Mouse (Mus musculus) liver, adult 2 months (tissue): Measurements from ENCODE around the gene Aatf. TPM values are rescaled to one million over a fixed set of nuclear protein-coding genes. Genes with fewer than 3 reads are reported as not detected.

Source experiments
- DNase-seq: peaks from one replicate; pipeline ENCODE4 v3.0.0-alpha.2; 2011; ENCODE audit warnings: low read depth, low spot score; ENCODE audit errors: extremely low read depth
- H3K27ac ChIP-seq: fragments of 200-500 bp; replicated peaks from 2 replicates; pipeline ENCODE4 v1.5.1; 2012; ENCODE audit warnings: low read depth, mild to moderate bottlenecking, control low read depth, inconsistent platforms, low read length; ENCODE audit not compliant: insufficient read depth
- H3K27me3 ChIP-seq: fragments of 200-500 bp; 2 replicates; pipeline ENCODE4 v1.6.1; 2012; ENCODE audit warnings: mild to moderate bottlenecking, moderate library complexity, low read length, inconsistent platforms; ENCODE audit not compliant: control insufficient read depth, insufficient read depth
- H3K36me3 ChIP-seq: fragments of 200-500 bp; 2 replicates; pipeline ENCODE4 v1.6.1; 2012; ENCODE audit warnings: low read length, inconsistent platforms; ENCODE audit not compliant: control insufficient read depth, insufficient read depth
- H3K4me1 ChIP-seq: fragments of 200-500 bp; 2 replicates; pipeline ENCODE4 v1.6.1; 2011; ENCODE audit warnings: low read length; ENCODE audit not compliant: control insufficient read depth, insufficient read depth
- H3K4me3 ChIP-seq: fragments of 200-500 bp; 2 replicates; pipeline ENCODE4 v1.5.1; 2011; ENCODE audit warnings: low read depth, mild to moderate bottlenecking, control low read depth, low read length, moderate library complexity; ENCODE audit not compliant: insufficient read depth
- H3K79me2 ChIP-seq: fragments of 200-500 bp; 2 replicates; pipeline ENCODE4 v1.6.1; 2012; ENCODE audit warnings: inconsistent platforms, mild to moderate bottlenecking, low read length, moderate library complexity; ENCODE audit not compliant: control insufficient read depth, insufficient read depth
- H3K9ac ChIP-seq: fragments of 200-500 bp; 2 replicates; pipeline ENCODE4 v1.6.1; 2012; ENCODE audit warnings: low read depth, mild to moderate bottlenecking, control low read depth, inconsistent platforms, low read length
- CTCF ChIP-seq: fragments of 200-500 bp; IDR thresholded peaks from 2 replicates; pipeline ENCODE4 v1.5.1; 2011; ENCODE audit warnings: low read depth, low read length, control low read depth
- POLR2A ChIP-seq: fragments of 200-500 bp; IDR thresholded peaks from 2 replicates; pipeline ENCODE4 v1.6.1; 2011; ENCODE audit warnings: low read length, control low read depth; ENCODE audit not compliant: insufficient read depth; ENCODE audit errors: extremely low read depth
- WGBS: fragments of 180-500 bp; shearing (Covaris S2); methylation state at CpG from one replicate; pipeline ENCODE4 v1.1.7; 2018; 5-methylcytosine and 5-hydroxymethylcytosine counted together
- polyA plus RNA-seq: library from polyadenylated mRNA; depleted of rRNA; stranded (reverse); fragments of >200 nt; gene quantifications from 2 replicates; pipeline ENCODE4 v1.2.3, GENCODE M21; 2012; rRNA removed
- total RNA-seq: library from RNA; depleted of rRNA; stranded (reverse); fragments of >200 nt; gene quantifications from 2 replicates; pipeline ENCODE4 v1.2.3, GENCODE M21; 2014; rRNA removed

The Aatf gene
- total RNA-seq (11.5 and 14.0 TPM in 2 replicates), polyA plus RNA-seq (3.1 and 3.9 TPM in 2 replicates)

DNA sequence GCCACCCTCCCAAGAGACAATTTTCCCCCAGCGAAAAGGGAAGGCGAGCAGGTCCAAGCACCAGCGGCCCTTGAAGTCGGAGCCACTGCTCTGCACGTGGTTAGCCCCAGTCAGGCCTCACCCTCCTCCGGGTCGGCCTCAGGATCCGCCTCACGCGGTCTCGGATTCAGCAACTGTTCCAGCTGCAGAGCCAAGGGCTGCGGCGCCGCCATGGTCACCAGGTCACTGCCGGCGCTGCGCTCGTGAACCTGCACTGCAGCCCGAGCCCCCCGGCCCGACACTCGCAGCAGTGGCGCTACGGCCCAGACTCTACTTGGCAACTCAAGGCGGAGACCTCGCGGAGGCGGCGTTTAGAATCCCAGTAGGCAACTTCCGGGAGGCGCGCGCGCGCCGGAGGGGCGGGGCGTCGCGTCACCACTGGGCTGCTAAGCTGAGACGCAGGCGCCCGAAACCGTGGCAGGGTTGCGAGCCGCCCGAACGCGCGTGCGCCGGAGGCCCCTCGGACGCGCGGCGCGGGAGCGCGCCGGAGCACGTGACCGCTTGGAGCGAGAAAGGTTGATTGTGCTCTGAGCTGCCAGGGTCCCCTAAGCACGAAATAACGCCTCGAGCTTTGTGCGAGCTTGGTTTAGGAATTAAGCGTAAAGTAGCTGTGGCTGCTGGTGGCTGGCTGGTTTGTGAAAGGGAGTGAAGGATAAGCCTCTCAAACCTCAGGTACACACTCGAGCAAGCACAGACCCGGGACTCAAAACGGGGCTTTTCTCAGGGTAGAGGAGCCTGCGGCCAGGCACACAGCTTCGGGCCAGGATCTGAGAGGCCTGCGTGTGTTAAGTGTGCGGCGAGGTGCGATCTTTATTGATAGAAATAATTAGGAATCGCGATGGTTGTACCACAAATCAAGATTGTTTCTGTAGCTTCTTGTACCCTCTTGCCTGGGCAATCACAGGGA, at the start of gene Aatf:
Gene Aatf, minus strand, starts transcription at position 352 of the 946 bp plus-strand sequence.
- WGBS, result under 1% methylated on average over 80 of the region's 80 CpGs
- H3K9ac ChIP-seq, result peak within 1 kb of the TSS; percentile 95
- TF ChIP-seq CTCF, result no peak
- TF ChIP-seq POLR2A, result peak; percentile 31; the same call in 1 of the 2 replicates
- H3K27ac ChIP-seq, result peak within 1 kb of the TSS; percentile 77
- peak; percentile 87 for DNase-seq
- peaks cover 4% of the 10 kb centered on the region for H3K4me1 ChIP-seq
- peaks cover 3% of the 10 kb centered on the region; the same call in 1 of the 2 replicates for H3K27me3 ChIP-seq
- peak within 1 kb of the TSS; percentile 90 for H3K4me3 ChIP-seq
- no peaks in the 10 kb centered on the region for H3K79me2 ChIP-seq
- H3K36me3 ChIP-seq, result peaks cover 18% of the 10 kb centered on the region

DNA sequence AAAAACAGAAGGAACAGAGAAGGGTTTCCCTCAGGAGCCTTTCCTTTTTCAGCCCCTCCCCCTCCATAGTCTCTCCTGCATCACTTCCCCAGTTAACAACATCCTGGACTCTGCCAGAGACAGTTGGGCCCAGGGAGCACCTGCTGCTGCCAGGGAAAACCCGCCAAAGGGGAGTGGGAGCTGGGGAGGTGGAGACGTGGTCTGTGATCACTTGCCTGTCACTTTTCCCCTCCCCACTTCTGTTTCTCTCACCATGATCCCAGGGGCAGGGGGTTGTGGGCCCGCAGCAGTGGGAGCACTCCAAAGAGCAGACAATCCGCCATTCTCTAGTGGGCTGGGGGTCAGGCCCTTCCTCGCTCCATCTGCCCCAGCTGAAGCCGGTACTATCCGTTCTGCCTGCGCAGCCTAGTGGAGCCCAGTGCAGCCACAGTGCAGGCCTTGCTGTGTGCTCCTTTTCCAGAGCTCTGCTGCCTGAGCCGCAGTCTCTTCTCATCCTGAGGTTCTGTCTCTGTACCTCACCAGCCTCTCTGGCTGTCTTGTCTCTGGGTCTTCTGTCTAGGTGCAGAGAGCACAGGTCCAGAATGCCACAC, 49.5 kb upstream of the Aatf start:
- H3K4me3 ChIP-seq, result no peak overlapping the region
- H3K27me3 ChIP-seq, result no peaks in the 10 kb centered on the region
- H3K4me1 ChIP-seq, result no peaks in the 10 kb centered on the region
- no peaks in the 10 kb centered on the region for H3K79me2 ChIP-seq
- WGBS, result 48% methylated on average over 9 of the region's 9 CpGs
- TF ChIP-seq POLR2A, result no peak
- TF ChIP-seq CTCF, result no peak
- no peak overlapping the region for H3K27ac ChIP-seq
- no peak for DNase-seq
- H3K9ac ChIP-seq, result no peak overlapping the region
- no peaks in the 10 kb centered on the region for H3K36me3 ChIP-seq

DNA sequence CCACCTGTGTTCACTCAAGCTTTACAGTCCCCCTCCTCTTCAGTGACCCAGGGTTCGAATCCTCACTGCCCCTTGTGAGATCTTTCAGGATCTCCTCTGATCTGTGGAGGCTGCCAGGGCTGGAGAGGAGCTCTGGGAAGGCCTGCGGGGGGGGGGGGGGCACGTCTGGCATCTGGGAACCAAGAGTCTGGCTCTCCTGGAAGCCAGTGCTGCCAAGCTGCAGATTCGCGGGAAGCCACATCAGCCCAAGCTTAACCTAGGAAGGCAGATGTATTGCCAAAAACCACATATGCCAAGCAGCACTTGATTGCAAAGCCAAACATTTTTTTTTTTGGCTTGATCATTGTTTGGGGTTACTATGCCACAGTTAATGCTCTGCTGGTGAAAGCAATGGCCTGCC, 48.2 kb upstream of the Aatf start:
- H3K36me3 ChIP-seq, result no peaks in the 10 kb centered on the region
- no peaks in the 10 kb centered on the region for H3K79me2 ChIP-seq
- WGBS, result 53% methylated on average over 5 of the region's 5 CpGs
- no peak overlapping the region for H3K9ac ChIP-seq
- H3K4me3 ChIP-seq, result no peak overlapping the region
- H3K27ac ChIP-seq, result no peak overlapping the region
- no peaks in the 10 kb centered on the region for H3K27me3 ChIP-seq
- TF ChIP-seq CTCF (no peak), POLR2A (no peak)
- peak; percentile 6 for DNase-seq
- H3K4me1 ChIP-seq, result no peaks in the 10 kb centered on the region

DNA sequence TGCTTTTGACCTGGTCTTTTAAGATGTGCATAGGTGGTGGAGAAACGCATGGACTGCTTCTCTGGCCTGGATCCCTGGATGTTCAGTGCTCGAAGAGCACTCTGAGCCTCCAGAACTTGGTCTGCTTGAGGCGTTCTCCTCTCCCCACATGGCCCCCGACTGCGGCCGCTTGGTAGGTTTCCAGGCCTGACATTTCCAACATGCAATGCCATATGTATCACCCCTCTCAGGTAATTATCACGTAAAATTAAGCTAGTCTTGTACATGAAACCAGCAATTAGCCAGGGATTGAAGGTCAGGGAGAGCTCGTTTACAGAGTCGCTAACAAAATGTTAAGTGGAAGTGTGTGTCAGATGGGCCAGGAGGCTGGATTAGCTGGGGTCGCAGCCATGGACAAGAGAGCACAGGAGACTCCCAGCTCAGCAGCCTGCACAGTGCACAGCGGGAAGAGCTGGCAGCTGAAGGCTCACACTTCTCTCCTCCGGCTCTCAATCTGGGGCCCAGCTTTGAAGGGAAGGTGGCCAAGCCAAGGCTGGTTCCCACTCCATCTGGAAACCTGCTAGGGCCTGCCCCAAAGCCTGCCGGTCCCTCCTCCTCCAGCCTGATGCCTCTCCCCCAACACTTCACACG, 40.6 kb upstream of the Aatf start:
- TF ChIP-seq CTCF (no peak), POLR2A (no peak)
- no peak overlapping the region for H3K4me3 ChIP-seq
- 88% methylated on average over 14 of the region's 14 CpGs for WGBS
- H3K79me2 ChIP-seq, result no peaks in the 10 kb centered on the region
- H3K27me3 ChIP-seq, result no peaks in the 10 kb centered on the region
- no peak overlapping the region for H3K27ac ChIP-seq
- no peak for DNase-seq
- no peaks in the 10 kb centered on the region for H3K4me1 ChIP-seq
- H3K9ac ChIP-seq, result no peak overlapping the region
- H3K36me3 ChIP-seq, result no peaks in the 10 kb centered on the region

DNA sequence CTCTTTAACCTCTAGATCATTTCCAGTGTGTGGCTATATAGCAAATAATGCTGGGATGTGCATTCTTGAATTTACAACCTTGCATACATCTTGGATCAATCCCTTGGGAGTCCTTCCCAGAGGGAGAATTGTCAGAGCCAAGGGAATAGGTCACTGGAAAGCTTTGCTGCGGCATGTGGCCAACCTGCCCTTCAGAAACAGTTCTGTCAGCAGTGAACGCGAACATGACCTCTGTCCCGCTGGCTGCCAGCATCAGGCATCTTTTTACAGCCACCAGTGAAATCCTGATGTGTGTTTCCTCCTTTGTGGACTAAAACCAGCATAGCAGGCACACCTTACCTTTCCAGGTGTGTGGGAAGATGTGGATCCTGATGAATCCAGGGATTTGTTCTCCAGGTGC, 38.0 kb upstream of the Aatf start:
- Histone ChIP-seq H3K9ac (no peak overlapping the region), H3K4me1 (no peaks in the 10 kb centered on the region), H3K79me2 (no peaks in the 10 kb centered on the region), H3K27ac (no peak overlapping the region), H3K36me3 (no peaks in the 10 kb centered on the region), H3K4me3 (no peak overlapping the region), H3K27me3 (no peaks in the 10 kb centered on the region)
- TF ChIP-seq POLR2A (no peak), CTCF (no peak)
- DNase-seq, result no peak
- 47% methylated on average over 4 of the region's 4 CpGs for WGBS
